Mouse (Mus musculus): ENCODE measurements around the gene Ankrd11. TPM values are rescaled to one million over a fixed set of nuclear protein-coding genes. Genes with fewer than 3 reads are reported as not detected.

The Ankrd11 gene
- polyA plus RNA-seq, 1 experiment: 41.9 TPM

DNA sequence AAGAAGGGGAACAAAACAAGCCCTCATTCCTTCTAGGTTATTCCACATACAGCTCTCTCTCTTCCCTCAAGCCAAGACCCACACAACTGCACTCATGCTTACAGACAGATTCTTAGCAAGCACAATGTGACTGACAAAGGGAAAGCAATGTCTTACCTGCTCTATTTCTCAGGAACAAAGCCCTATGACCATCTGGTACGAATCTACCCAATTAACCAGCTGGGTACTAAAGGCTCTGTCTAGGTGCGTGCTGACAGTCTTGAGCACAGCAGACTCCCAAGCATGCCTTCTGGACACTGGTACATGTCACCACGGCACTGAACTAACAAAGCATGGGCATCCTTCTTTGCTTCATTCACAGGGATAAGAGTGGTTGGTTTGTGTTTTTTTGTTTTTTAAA, 103.9 kb downstream of the Ankrd11 start:
- no peaks in the 10 kb centered on the region for H3K27me3 ChIP-seq (ENCODE audit: control insufficient read depth, insufficient read depth, low read length)
- H3K4me1 ChIP-seq (ENCODE audit: control insufficient read depth, insufficient read depth, low read length): no peaks in the 10 kb centered on the region
- H3K4me3 ChIP-seq (ENCODE audit: control insufficient read depth, low read depth, low read length): no peak overlapping the region
- no peaks in the 10 kb centered on the region; the same call in 1 of the 2 replicates for H3K36me3 ChIP-seq (ENCODE audit: control insufficient read depth, insufficient read depth, low read length)
- no peak for TF ChIP-seq POLR2A (IDR thresholded peaks at IDR 0.05; ENCODE audit: control insufficient read depth, low read depth, low read length)
- no peak for TF ChIP-seq CTCF (IDR thresholded peaks at IDR 0.05; ENCODE audit: control insufficient read depth, insufficient read depth, insufficient replicate concordance, low read depth, low read length)
- H3K27ac ChIP-seq (ENCODE audit: control insufficient read depth, insufficient read depth, low read depth, low read length): no peak overlapping the region

DNA sequence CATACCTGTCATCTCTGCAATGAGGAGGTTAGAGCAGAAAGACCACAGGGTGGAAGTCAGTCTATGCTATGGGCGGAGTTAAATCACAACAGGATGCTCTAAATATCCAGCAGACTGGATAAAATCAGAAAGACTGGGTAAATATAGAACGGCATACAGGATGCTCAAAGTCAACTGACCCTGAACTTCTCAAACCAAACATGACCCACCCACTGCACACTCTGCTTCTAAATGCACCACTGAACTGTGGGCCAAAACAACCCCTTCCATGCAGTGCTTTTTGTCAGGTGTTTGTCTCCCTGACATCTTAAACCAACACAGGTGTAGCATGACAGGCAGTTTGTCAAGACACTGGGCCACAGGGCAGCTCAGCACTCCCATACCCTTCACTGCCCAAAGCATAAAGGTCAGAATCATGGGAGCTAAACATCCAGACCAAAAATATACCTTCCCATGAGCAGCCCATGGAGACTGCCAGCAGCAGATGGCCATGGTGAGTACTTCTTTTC, 104.5 kb downstream of the Ankrd11 start:
- Histone ChIP-seq H3K36me3 (ENCODE audit: control insufficient read depth, insufficient read depth, low read length) (no peaks in the 10 kb centered on the region; the same call in 1 of the 2 replicates), H3K4me1 (ENCODE audit: control insufficient read depth, insufficient read depth, low read length) (no peaks in the 10 kb centered on the region), H3K4me3 (ENCODE audit: control insufficient read depth, low read depth, low read length) (no peak overlapping the region), H3K27ac (ENCODE audit: control insufficient read depth, insufficient read depth, low read depth, low read length) (no peak overlapping the region), H3K27me3 (ENCODE audit: control insufficient read depth, insufficient read depth, low read length) (no peaks in the 10 kb centered on the region)
- TF ChIP-seq POLR2A (IDR thresholded peaks at IDR 0.05; ENCODE audit: control insufficient read depth, low read depth, low read length) (no peak), CTCF (IDR thresholded peaks at IDR 0.05; ENCODE audit: control insufficient read depth, insufficient read depth, insufficient replicate concordance, low read depth, low read length) (no peak)

DNA sequence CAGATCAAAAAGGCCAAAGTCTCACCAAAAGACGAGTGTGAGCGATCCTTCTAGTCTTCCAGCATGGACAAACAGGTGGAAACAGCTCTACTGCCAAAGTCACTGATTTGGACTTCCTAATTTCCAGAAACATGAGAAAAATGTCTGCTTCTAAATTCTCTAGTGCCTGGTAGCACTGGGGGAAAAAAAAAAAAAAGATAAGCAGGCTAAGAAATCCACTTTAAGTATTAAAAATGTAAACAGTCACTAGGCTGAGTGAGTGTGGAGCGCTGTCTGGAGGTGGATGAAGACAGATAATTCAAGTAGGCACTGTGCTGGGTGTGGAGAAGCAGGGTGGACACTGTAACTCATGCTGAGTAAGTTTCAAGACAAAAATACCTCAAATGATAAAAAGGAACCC, 106.2 kb downstream of the Ankrd11 start:
- no peaks in the 10 kb centered on the region for H3K4me1 ChIP-seq (ENCODE audit: control insufficient read depth, insufficient read depth, low read length)
- no peaks in the 10 kb centered on the region for H3K27me3 ChIP-seq (ENCODE audit: control insufficient read depth, insufficient read depth, low read length)
- TF ChIP-seq POLR2A (IDR thresholded peaks at IDR 0.05; ENCODE audit: control insufficient read depth, low read depth, low read length): no peak
- TF ChIP-seq CTCF (IDR thresholded peaks at IDR 0.05; ENCODE audit: control insufficient read depth, insufficient read depth, insufficient replicate concordance, low read depth, low read length): no peak
- no peak overlapping the region for H3K4me3 ChIP-seq (ENCODE audit: control insufficient read depth, low read depth, low read length)
- no peak overlapping the region for H3K27ac ChIP-seq (ENCODE audit: control insufficient read depth, insufficient read depth, low read depth, low read length)
- no peaks in the 10 kb centered on the region; the same call in 1 of the 2 replicates for H3K36me3 ChIP-seq (ENCODE audit: control insufficient read depth, insufficient read depth, low read length)

DNA sequence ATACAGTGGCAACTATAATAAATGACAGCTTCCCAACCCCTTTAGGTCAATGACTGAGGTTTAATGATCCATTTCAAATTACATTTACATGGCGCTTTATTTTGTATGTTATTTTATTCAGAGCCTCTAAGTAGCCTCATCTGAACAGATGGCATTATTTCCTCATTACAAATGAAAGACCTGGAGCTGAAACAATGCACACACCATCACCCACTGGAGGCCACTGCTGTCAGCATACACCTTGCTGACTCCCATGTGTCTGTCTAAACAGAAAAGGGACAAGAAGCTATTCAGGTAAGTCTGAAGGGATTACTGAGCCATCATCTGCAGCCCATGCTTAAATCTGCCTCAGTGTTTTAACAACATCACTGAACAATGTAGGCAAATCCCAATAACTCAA, 107.0 kb downstream of the Ankrd11 start:
- Histone ChIP-seq H3K27me3 (ENCODE audit: control insufficient read depth, insufficient read depth, low read length) (no peaks in the 10 kb centered on the region), H3K27ac (ENCODE audit: control insufficient read depth, insufficient read depth, low read depth, low read length) (no peak overlapping the region), H3K4me3 (ENCODE audit: control insufficient read depth, low read depth, low read length) (no peak overlapping the region), H3K4me1 (ENCODE audit: control insufficient read depth, insufficient read depth, low read length) (no peaks in the 10 kb centered on the region), H3K36me3 (ENCODE audit: control insufficient read depth, insufficient read depth, low read length) (no peaks in the 10 kb centered on the region)
- TF ChIP-seq POLR2A (IDR thresholded peaks at IDR 0.05; ENCODE audit: control insufficient read depth, low read depth, low read length) (no peak), CTCF (IDR thresholded peaks at IDR 0.05; ENCODE audit: control insufficient read depth, insufficient read depth, insufficient replicate concordance, low read depth, low read length) (no peak)

DNA sequence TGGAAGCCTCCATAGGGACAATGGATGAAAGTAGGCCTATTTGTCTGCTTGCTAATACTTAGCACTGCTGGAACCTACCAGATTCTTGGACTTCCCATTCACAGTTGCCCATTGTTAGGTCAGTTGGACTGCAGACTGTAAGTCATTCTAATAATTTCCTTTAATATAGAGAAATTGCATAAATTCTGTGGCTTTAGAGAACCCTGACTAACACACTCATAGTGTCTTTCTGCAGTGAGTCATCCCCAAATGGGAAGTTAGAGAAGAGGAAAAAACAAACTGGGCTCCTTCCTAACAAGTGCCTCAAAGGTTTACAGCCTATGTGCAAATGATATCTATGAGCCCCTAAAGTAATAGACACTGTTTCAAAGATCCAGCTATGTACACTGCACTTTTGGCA, 108.1 kb downstream of the Ankrd11 start:
- H3K27ac ChIP-seq (ENCODE audit: control insufficient read depth, insufficient read depth, low read depth, low read length): no peak overlapping the region
- H3K36me3 ChIP-seq (ENCODE audit: control insufficient read depth, insufficient read depth, low read length): no peaks in the 10 kb centered on the region
- no peaks in the 10 kb centered on the region for H3K4me1 ChIP-seq (ENCODE audit: control insufficient read depth, insufficient read depth, low read length)
- TF ChIP-seq POLR2A (IDR thresholded peaks at IDR 0.05; ENCODE audit: control insufficient read depth, low read depth, low read length) (no peak), CTCF (IDR thresholded peaks at IDR 0.05; ENCODE audit: control insufficient read depth, insufficient read depth, insufficient replicate concordance, low read depth, low read length) (no peak)
- H3K4me3 ChIP-seq (ENCODE audit: control insufficient read depth, low read depth, low read length): no peak overlapping the region
- H3K27me3 ChIP-seq (ENCODE audit: control insufficient read depth, insufficient read depth, low read length): no peaks in the 10 kb centered on the region

DNA sequence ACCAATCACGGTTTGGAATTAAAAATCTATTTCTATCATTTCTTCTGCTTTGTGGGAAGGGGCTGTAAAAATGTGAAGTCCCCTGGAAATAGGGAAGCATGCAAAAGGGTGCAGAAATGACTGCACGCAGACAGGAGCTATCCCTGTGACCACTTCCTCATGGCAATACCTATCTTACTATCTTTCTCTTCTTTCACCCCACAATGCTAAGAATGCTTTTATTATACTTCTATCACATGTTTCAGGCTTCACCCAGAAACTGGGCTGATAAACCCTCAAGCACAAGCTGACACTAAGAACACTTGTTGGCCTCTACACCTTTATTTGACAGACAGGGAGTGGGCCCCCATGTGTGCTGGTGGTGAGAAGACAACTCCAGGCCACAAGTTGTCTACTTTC, 109.5 kb downstream of the Ankrd11 start:
- H3K4me3 ChIP-seq (ENCODE audit: control insufficient read depth, low read depth, low read length): no peak overlapping the region
- no peak overlapping the region for H3K27ac ChIP-seq (ENCODE audit: control insufficient read depth, insufficient read depth, low read depth, low read length)
- TF ChIP-seq POLR2A (IDR thresholded peaks at IDR 0.05; ENCODE audit: control insufficient read depth, low read depth, low read length): no peak
- no peak for TF ChIP-seq CTCF (IDR thresholded peaks at IDR 0.05; ENCODE audit: control insufficient read depth, insufficient read depth, insufficient replicate concordance, low read depth, low read length)
- H3K27me3 ChIP-seq (ENCODE audit: control insufficient read depth, insufficient read depth, low read length): no peaks in the 10 kb centered on the region
- no peaks in the 10 kb centered on the region for H3K4me1 ChIP-seq (ENCODE audit: control insufficient read depth, insufficient read depth, low read length)
- no peaks in the 10 kb centered on the region for H3K36me3 ChIP-seq (ENCODE audit: control insufficient read depth, insufficient read depth, low read length)

DNA sequence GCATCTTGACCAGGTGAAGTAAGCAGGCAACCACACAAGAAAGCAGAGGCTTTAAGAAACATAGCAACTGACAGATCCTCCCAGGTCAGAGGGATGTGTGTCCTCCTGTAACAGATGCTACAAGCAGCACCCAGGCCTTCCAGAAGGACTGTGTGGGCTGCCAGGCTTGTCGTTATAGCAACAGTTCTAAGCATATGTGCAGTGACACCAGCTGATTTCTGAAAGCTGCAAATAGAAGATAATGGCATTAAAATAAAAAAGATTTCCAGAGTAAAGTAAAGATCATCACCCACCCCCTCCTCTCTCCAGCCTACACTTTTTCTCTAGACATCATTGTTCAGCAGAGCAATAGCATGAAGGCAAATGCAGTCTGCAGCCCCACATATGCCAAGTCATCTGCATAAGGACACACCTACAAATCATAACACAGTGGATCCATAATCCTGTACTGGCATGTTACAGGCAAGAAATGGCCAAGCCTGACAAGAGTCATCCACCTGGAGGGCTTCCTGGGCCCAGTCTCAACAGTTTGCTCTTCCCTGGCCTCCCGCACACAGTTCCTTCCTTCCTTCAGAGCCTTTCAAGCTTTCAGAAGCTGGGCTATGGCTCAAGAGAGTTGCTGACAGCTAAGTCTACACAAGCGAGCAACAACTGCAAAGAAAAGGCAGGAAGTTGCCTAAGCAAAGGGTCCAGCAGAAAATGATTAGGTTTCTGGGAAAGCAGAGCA, 110.1 kb downstream of the Ankrd11 start:
- no peaks in the 10 kb centered on the region for H3K4me1 ChIP-seq (ENCODE audit: control insufficient read depth, insufficient read depth, low read length)
- H3K27ac ChIP-seq (ENCODE audit: control insufficient read depth, insufficient read depth, low read depth, low read length): no peak overlapping the region
- TF ChIP-seq CTCF (IDR thresholded peaks at IDR 0.05; ENCODE audit: control insufficient read depth, insufficient read depth, insufficient replicate concordance, low read depth, low read length) (no peak), POLR2A (IDR thresholded peaks at IDR 0.05; ENCODE audit: control insufficient read depth, low read depth, low read length) (no peak)
- no peak overlapping the region for H3K4me3 ChIP-seq (ENCODE audit: control insufficient read depth, low read depth, low read length)
- no peaks in the 10 kb centered on the region for H3K27me3 ChIP-seq (ENCODE audit: control insufficient read depth, insufficient read depth, low read length)
- H3K36me3 ChIP-seq (ENCODE audit: control insufficient read depth, insufficient read depth, low read length): no peaks in the 10 kb centered on the region
